Mouse (Mus musculus) T-helper 17 cell (primary cell): ENCODE data around the gene Tle4.

Source experiments
- in situ Hi-C, 2 experiments: fragments of 300-600 bp; cut with MboI, MseI; formaldehyde crosslinking; loops; 1 replicate in 1 of 2; 2 replicates in 1 of 2; pipeline ENCODE4 v1.15.1; 2025; ENCODE audit warnings: high pct_unique_total_duplicates in 2 of 2

Gene Tle4

DNA sequence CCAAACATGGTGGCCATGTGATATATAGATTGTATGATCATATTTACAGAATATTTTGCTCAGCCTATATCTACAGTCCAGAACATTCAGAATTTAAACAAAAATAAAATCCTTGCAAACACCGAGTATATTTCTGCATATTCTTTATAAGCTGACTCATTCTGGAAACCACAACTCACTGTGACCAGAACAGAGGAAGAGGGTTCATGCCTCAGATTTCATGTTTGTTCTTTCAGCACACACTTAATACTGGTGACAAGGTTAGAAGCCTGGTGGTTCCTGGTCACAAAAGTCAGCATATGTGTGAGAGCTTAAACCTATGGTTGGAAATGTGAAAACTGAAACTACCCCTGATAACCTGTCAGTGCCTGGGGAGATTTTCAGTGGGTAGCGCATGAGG is 129.1 kb downstream of the Tle4 start:
- in situ Hi-C loops: loop anchor here in 1 of 2 experiments (25.0 kb wide), 1 partner anchor 1756 kb away; no protein-coding TSS in a partner anchor

DNA sequence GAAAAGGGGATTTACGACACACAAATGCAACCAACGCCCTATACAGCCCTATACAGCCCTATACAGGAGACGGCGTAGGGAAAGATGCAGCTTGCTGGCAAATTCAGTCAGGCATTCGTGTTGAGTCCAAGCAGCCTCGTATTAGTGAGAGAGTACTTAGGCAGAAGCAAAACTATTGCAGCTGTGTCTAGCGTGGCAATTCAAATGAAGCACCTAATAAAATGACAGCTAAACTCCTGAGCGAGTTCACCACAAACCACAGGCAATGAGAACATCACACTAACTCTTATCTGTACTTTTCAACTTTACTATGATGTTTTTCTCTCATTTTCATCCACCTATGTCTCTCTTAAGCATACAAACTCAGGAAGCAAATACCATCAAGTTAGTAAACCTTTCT is 131.8 kb downstream of the Tle4 start:
- in situ Hi-C loops: loop anchor here in 1 of 2 experiments (25.0 kb wide), 1 partner anchor 1754 kb away; no protein-coding TSS in a partner anchor

DNA sequence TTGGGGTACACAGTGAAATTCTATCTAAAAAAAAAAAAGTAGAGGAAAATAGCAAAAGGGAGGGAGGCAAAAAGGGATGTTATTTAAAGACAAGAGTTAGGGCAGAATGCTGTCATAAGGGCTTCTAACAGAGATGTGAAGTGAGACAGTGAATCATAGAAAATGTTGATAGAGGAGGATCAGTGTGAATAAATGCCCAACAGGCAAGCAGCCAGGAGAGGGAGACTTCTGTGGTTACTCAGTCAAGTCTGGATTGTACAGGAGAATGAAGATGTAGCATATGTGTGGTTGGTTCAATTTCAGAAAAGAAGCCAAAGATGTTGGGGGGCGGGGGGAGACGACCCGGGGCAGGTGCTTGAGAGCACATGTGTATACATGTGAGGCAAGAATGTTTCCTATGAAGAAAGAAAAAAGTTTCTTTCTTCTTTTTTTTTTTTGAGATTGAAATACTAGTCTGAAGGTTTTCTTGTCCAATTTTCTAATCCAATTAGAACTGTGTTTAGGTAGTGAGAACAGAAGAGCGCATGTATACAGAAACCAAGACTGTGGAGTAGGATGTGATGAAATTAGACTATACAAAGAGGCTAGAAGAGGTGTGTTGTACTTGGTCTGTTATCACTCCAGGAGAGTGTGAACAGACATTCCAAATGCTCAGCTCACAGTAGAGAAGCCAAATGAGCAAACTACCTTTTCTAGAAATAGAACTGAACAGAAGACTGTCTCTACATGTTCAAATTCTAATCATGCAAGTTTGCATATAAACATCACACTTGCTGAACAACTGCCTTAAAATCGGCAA is 134.4 kb downstream of the Tle4 start:
- in situ Hi-C loops: loop anchor here in 1 of 2 experiments (25.0 kb wide), 1 partner anchor 1751 kb away; no protein-coding TSS in a partner anchor

DNA sequence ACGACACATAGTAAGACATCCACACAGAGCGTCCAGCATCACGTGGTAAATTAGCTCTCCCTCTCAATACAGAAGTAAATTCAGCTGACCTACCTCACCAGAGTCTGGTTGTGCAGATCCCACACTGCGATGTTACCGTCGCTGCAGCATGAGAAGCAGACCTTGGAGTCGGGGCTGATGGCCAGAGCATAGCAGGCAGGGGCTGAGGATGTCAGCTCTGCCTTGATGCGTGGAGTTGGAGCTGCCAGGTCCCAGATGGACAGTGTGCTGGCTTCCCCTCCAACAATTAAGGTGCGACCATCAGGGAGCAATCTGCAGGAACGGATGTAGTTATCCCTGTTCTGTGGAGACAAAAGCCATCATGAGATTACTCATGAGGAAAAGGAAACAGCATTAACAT is 144.4 kb downstream of the Tle4 start:
- in situ Hi-C loops: loop anchor here in 1 of 2 experiments (25.0 kb wide), 1 partner anchor 1741 kb away; no protein-coding TSS in a partner anchor

- in situ Hi-C loops: loop anchor here in 1 of 2 experiments (25.0 kb wide), 1 partner anchor 1739 kb away; no protein-coding TSS in a partner anchor
Observed at GRCm38 (mm10) chr19:14451329-14451728, 146.5 kb downstream of the Tle4 start.

- in situ Hi-C loops: loop anchor here in 1 of 2 experiments (25.0 kb wide), 1 partner anchor 1737 kb away; no protein-coding TSS in a partner anchor
Observed at GRCm38 (mm10) chr19:14449738-14450137, 148.1 kb downstream of the Tle4 start.

- in situ Hi-C loops: no loop called here
Observed at GRCm38 (mm10) chr19:14448586-14448985, 149.3 kb downstream of the Tle4 start.

DNA sequence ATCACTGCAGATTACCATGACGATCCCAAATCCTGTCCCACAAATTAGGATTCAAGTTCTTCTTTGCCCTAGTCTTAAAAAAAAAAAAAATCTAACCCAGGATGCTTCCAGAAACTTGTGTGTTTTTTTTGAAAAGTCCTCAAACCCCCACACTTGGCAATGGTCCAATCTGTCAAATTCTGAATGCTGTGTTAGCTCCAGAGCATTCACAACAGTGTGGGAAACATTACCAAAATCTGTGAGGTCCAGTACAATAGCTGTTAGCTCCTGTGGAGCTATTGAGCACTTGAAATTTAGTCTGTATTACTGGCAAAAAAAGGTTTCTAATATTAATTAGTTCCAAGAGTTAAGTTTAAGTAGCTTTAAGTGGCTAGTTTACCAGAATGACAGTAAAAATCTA is 150.4 kb downstream of the Tle4 start:
- in situ Hi-C loops: no loop called here

GRCm38 (mm10) chr19:14441861-14442260 is 156.0 kb downstream of the Tle4 start:
- in situ Hi-C loops: no loop called here

- in situ Hi-C loops: no loop called here
Observed at GRCm38 (mm10) chr19:14437226-14437625, 160.6 kb downstream of the Tle4 start.

DNA sequence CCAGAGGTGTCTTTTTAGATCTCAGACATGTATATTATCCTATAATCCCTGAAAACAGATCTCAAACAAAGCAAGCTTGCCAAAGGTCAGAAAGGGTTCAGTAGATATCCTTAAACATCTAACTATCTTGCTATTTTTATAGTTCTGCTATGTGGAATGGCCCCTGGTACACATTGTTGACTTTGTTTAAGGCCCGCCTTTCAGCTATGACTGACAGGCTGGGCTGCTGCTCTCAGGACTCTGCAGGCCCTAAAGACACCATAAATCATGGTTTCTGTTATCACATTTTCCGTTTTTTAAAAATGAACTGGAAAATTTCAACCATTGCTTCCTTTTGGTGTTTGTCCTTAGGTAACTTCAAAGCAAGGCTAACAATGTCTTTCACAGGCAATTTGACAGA is 161.3 kb downstream of the Tle4 start:
- in situ Hi-C loops: no loop called here

DNA sequence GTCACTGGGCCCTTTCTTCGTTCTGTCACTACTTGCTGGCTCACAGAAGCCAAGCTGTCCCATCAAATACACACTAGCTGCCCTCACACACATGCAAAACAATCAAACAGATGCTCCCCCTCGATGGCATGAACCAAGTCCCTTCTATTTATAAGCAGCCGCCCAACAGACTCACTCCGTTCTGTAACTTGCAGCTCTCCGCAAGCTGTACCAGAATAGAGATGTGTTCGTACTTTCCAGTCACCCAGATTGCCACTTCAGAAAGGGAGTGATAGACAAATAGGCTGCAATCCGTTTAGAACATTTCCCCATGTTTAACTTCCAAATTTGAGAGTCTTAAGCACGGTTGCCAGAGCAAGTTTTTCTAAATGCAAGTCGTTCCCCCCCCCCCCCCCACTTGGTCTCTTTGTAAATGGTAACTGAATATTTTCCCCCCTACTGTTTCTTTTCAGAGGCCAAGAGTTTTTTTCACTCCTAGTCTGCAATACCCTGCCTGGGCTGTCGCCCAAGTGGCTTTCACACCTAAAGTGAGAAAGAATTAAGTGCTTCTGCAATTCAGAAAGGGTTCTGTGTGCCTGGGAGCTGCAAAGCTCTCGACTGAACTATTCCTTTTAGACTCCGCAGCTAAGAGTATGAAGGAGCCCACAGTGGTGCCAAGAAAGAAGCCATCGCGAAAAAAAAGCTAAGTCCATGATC is 162.0 kb downstream of the Tle4 start:
- in situ Hi-C loops: no loop called here

DNA sequence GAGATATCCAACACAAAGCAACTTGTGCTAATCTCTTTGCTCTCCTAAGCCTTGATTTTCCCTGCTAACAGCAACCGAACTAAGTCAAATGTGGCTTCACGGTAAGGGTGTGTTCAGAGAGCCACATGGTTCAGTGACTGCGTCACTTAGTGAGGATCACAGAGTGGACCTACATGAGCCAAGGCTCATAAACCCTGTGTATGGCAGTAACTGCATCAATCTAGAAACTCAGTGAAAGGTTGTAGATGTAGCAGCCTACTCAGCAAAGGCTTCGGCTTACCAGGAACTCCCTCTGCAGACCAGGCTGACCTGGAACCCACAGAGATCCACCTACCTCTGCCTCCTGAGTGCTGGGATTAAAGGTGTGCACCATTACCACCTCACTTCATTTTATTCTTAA is 164.0 kb downstream of the Tle4 start:
- in situ Hi-C loops: no loop called here

DNA sequence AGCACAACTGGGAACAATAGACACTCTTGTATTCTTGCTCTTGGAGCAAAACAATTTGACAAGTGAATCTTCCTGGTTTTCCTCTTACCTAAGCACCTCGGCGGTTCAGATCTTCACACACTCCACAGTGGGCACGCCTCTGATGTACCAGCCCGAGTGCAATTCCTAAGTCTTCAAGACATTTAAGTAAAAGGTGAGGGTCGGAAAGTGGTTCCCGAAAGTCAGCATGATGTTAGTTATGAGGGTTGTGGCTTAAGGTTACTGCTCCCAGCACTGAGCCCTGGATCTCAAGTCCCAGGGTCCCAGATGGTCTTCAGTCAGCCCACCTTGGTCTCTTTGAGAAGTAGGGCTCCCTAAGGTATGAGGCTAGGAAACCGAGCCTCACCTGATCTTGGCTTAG is 165.4 kb downstream of the Tle4 start:
- in situ Hi-C loops: no loop called here

DNA sequence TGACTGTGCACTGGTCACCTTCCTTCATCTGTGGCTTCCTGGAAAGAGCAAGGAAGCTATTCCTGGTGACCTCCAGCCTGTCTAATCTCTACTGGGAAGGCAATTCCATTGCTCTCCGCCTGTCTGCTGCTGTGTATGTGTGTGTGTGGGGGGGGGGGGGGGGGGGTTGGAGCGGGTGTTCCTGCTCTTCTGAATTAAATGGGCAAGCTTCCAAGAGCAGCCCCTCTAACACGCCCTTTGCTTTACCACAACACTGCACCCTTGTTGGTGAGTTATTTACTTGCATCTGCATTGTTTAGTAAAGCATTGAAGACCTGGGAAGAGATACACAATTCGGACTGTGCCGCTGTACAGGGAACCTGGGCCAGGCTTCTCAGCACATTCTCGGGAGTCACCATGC is 170.9 kb downstream of the Tle4 start:
- in situ Hi-C loops: no loop called here

DNA sequence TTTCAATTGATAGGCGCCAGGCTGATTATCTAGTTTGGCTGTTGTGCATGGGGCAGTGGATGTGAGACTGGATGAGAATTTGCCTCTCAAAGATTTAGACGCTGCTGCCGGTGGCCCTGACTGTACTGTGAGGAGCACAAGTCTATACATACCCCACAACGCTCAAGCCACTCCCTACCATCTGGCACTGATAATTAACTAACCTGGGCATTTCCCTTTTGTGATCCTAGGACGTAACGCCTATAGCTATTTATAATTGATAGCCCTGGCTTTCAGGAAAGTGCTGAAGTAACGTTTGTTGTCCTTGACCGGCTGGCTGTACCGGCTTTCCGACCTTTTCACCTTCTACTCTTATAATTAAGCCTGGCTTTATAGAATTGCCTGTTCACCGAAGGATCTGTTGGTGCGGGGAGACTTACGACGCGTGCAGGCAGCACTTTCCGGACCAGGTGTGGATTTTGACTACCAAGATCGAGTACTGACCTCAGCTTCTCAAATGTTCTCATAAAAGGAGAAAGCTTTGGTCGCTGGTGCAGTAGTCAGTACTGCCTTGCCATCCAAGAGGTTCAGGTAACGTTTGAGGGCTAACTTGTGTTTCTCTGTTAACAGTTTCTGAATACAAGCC is 171.5 kb downstream of the Tle4 start:
- in situ Hi-C loops: no loop called here

GRCm38 (mm10) chr19:14425122-14425521 is 172.7 kb downstream of the Tle4 start:
- in situ Hi-C loops: no loop called here

- in situ Hi-C loops: no loop called here
Observed at GRCm38 (mm10) chr19:14424016-14424964, 173.6 kb downstream of the Tle4 start.

DNA sequence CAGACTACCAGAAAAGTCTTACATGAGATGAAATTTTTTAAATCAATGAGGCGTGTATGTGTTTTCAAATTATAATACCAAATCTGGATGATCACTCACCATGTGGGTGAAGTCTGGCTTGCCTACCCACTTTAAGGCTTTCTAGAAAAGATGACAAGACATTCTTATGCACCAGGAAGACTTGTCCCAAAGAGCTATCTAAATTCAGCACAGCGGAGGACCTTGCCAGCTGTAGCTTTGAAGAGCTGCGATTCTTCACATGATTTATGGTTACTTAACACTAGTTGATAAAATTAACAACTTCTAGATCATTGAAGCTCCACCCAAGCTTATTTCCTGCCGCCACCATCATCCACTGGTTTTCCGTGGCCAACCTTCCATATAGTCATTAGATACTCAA is 176.2 kb downstream of the Tle4 start:
- in situ Hi-C loops: no loop called here

DNA sequence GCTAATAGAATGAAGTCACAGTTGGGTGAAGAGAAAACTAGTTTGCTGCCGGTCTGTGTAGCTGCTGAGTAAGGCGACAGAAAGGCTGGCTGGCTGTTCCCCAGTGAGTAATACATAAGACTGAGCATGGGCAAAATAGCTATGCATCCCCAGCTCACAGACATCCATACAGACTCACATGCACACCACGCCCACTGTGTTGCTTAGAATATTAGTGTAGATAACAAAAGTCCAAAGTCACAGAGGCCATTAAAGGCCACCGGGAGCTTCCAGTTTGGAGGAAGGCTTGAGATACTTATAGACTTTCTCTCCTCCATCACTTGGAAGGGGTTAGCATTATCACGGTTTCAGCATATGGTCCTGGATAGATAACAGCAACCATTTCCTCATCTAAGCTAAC is 178.0 kb downstream of the Tle4 start:
- in situ Hi-C loops: no loop called here

DNA sequence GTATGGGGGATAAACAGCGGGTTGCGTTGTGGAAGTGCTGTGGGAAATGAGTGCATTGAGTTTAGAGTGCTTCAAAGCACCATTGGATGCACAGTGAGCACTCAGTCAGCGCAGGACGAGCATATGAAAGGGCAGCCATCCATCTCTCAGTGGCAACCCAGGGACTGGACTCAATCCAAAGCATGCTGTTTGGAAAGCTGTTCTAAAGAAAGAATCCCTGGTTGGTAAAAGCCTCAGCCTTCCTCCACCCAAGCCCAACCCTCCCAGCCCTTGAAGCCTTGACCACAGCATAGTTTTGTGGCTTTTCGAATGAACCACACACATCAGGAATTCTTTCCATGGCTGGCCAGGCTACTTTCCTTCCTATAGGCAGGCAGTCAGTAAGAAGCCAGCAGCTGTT is 181.0 kb downstream of the Tle4 start:
- in situ Hi-C loops: no loop called here
